Mouse (Mus musculus): ENCODE data around the gene Dnmt3c. TPM values are rescaled to one million over a fixed set of nuclear protein-coding genes. Genes with fewer than 3 reads are reported as not detected.
"Not testable (repeated sequence)": the region's sequence is repeated elsewhere in the genome, so short reads cannot be mapped to it uniquely, and the experiment has no call there.

Gene Dnmt3c
- polyA plus RNA-seq, 1 experiment = 0.07 TPM

DNA sequence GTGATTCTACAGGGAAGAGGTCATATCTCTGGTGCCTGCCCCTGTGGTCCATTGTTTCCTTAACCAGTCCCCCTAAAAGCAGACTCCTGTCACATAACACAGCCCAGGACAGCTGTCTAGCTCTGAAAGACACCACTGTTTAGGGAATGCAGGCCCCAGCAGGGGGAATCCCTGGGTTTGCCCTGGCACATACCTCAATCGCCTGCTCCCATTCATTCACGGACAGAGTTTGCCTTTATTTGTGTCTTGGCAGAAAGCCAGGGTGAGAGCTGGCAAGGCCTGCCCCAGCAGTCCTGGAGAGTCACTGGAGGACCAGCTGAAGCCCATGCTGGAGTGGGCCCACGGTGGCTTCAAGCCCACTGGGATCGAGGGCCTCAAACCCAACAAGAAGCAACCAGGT lies 16.8 kb downstream of the Dnmt3c start:
- H3K4me3 ChIP-seq (ENCODE audit: extremely low read depth, insufficient read depth, insufficient read length) = no peak overlapping the region
- DNase-seq (ENCODE audit: low read depth in 1 of 2, low spot score in 2 of 2) = no peak
- H3K4me1 ChIP-seq (ENCODE audit: control insufficient read depth, insufficient read depth, insufficient read length) = no peaks in the 10 kb centered on the region
- no peaks in the 10 kb centered on the region for H3K36me3 ChIP-seq (ENCODE audit: control insufficient read depth, insufficient read depth, low read length)
- H3K27me3 ChIP-seq (ENCODE audit: control insufficient read depth, insufficient read depth, low read length) = no peaks in the 10 kb centered on the region
- no peak overlapping the region for H3K27ac ChIP-seq (ENCODE audit: insufficient read depth, low read length)
- TF ChIP-seq CTCF (IDR thresholded peaks at IDR 0.05; ENCODE audit: extremely low read depth, insufficient read depth, insufficient read length, insufficient replicate concordance) = no peak
- TF ChIP-seq POLR2A (IDR thresholded peaks at IDR 0.05; ENCODE audit: low read depth, low read length) = no peak
- 73% methylated on average over 4 of the region's 4 CpGs for WGBS

DNA sequence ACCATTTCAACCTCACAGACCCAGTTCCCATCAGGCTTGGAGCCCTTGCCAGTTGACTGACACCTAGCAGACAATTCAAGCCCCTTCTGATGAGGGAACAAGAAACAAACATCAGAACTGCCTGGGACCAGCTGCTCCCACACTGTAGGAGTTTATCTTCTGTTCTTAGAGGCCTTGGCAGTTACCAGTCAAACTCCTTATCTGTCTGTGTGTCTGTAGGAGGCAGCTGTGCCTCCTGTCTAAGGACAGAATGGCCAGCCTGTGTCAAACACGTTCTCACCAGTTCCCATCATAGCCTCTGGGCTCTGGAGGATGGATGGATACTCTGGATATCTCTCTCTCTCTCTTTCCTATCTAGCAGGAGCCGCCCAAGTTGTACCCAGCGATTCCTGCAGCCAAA lies 21.4 kb downstream of the Dnmt3c start:
- H3K27me3 ChIP-seq (ENCODE audit: control insufficient read depth, insufficient read depth, low read length); H3K4me3 ChIP-seq (ENCODE audit: extremely low read depth, insufficient read depth, insufficient read length); H3K27ac ChIP-seq (ENCODE audit: insufficient read depth, low read length); H3K4me1 ChIP-seq (ENCODE audit: control insufficient read depth, insufficient read depth, insufficient read length); H3K36me3 ChIP-seq (ENCODE audit: control insufficient read depth, insufficient read depth, low read length); DNase-seq (ENCODE audit: low read depth in 1 of 2, low spot score in 2 of 2): not testable (repeated sequence)
- WGBS = 67% methylated on average over 3 of the region's 3 CpGs

DNA sequence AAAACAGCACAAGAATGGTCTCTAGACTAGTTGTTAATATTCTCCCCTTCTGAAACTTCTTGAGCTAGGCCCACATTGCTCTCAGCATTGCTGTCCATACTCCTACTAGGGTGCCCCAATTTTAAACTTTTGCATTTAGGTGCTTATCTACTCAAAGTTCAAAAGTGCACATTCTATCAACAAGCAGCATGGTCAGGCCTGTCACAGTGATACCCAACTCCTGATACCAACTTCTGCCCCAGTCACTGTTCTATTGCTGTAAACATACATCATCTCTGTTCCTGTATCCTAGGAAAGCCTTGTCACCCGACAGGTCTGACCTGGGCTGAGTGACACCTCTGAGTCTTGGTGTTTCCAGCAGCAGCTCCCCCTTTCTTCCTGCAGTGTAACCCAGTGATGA lies 26.6 kb downstream of the Dnmt3c start:
- no peak for DNase-seq (ENCODE audit: low read depth in 1 of 2, low spot score in 2 of 2)
- H3K4me1 ChIP-seq (ENCODE audit: control insufficient read depth, insufficient read depth, insufficient read length) = no peaks in the 10 kb centered on the region
- H3K36me3 ChIP-seq (ENCODE audit: control insufficient read depth, insufficient read depth, low read length) = no peaks in the 10 kb centered on the region
- no peak overlapping the region for H3K4me3 ChIP-seq (ENCODE audit: extremely low read depth, insufficient read depth, insufficient read length)
- no peaks in the 10 kb centered on the region for H3K27me3 ChIP-seq (ENCODE audit: control insufficient read depth, insufficient read depth, low read length)
- H3K27ac ChIP-seq (ENCODE audit: insufficient read depth, low read length) = no peak overlapping the region
- no peak for TF ChIP-seq CTCF (IDR thresholded peaks at IDR 0.05; ENCODE audit: extremely low read depth, insufficient read depth, insufficient read length, insufficient replicate concordance)
- no peak for TF ChIP-seq POLR2A (IDR thresholded peaks at IDR 0.05; ENCODE audit: low read depth, low read length)
- WGBS = 85% methylated on average over 1 of the region's 1 CpGs

DNA sequence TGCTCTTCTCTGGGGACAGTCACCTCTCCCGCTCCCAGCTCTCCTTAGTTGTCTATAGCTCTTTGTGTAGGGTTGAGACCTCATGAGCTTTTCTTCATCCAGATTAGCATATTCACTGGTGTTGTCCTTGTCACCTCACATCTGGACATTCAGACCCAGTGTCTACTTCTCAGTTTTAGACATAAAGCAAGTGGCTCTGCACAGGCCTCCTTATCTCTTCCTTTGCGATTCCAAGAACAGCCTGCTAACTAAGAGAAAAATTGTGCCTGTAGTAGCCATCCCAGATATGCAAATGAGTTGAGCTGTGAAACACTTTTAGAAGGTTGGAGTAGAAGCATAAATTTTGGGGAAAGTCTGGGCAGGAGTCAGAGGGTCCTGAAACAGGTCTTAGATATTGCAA lies 28.0 kb downstream of the Dnmt3c start:
- no peaks in the 10 kb centered on the region for H3K36me3 ChIP-seq (ENCODE audit: control insufficient read depth, insufficient read depth, low read length)
- WGBS = 87% methylated on average over 2 of the region's 2 CpGs
- DNase-seq (ENCODE audit: low read depth in 1 of 2, low spot score in 2 of 2) = no peak
- H3K4me1 ChIP-seq (ENCODE audit: control insufficient read depth, insufficient read depth, insufficient read length) = no peaks in the 10 kb centered on the region
- no peaks in the 10 kb centered on the region for H3K27me3 ChIP-seq (ENCODE audit: control insufficient read depth, insufficient read depth, low read length)
- no peak overlapping the region for H3K27ac ChIP-seq (ENCODE audit: insufficient read depth, low read length)
- TF ChIP-seq CTCF (IDR thresholded peaks at IDR 0.05; ENCODE audit: extremely low read depth, insufficient read depth, insufficient read length, insufficient replicate concordance) (no peak), POLR2A (IDR thresholded peaks at IDR 0.05; ENCODE audit: low read depth, low read length) (no peak)
- H3K4me3 ChIP-seq (ENCODE audit: extremely low read depth, insufficient read depth, insufficient read length) = no peak overlapping the region

DNA sequence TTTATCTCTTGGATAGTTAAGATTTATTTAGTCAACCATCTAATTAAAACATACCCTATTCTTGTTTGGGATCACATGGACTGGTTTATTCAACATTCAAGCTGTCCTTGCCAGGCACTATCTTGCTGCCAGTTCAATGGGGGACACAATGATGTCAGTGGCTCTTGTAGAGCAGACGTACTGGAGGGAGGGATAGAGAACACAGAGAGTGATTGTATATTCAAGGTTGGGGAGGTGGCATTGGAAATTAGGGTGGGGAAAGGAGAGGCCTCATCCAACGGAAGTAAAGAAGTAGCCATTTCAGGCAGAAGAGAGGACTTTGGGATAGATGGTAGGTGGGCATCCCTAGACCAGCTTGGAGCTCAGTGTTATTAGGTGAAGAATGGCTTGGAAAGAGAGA lies 28.4 kb downstream of the Dnmt3c start:
- H3K4me3 ChIP-seq (ENCODE audit: extremely low read depth, insufficient read depth, insufficient read length) = no peak overlapping the region
- H3K27me3 ChIP-seq (ENCODE audit: control insufficient read depth, insufficient read depth, low read length) = no peaks in the 10 kb centered on the region
- H3K4me1 ChIP-seq (ENCODE audit: control insufficient read depth, insufficient read depth, insufficient read length) = no peaks in the 10 kb centered on the region
- no peak overlapping the region for H3K27ac ChIP-seq (ENCODE audit: insufficient read depth, low read length)
- no peak for DNase-seq (ENCODE audit: low read depth in 1 of 2, low spot score in 2 of 2)
- H3K36me3 ChIP-seq (ENCODE audit: control insufficient read depth, insufficient read depth, low read length) = no peaks in the 10 kb centered on the region
- TF ChIP-seq CTCF (IDR thresholded peaks at IDR 0.05; ENCODE audit: extremely low read depth, insufficient read depth, insufficient read length, insufficient replicate concordance) = no peak
- no peak for TF ChIP-seq POLR2A (IDR thresholded peaks at IDR 0.05; ENCODE audit: low read depth, low read length)
- WGBS = 93% methylated on average over 2 of the region's 2 CpGs

DNA sequence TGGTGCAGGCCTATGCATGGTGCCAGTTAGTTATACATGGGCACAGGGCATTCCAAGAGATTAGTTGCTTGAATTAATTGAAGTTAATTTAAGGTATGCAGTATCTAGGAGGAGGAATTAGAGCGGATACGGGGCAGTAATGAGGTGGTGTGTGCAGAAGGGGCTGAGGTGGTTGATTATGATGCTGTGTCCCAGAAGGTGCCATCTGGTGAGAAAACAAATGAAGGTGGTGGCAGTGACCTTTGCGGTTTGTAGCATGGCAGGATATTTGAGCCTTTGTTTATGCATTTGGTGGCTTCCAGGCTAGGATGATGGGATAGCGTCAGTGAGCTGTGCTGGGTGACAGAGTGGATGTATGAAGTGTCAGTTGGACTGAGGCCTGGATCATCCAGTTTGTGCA lies 28.8 kb downstream of the Dnmt3c start:
- Histone ChIP-seq H3K4me1 (ENCODE audit: control insufficient read depth, insufficient read depth, insufficient read length) (no peaks in the 10 kb centered on the region), H3K27me3 (ENCODE audit: control insufficient read depth, insufficient read depth, low read length) (no peaks in the 10 kb centered on the region), H3K36me3 (ENCODE audit: control insufficient read depth, insufficient read depth, low read length) (no peaks in the 10 kb centered on the region), H3K27ac (ENCODE audit: insufficient read depth, low read length) (no peak overlapping the region), H3K4me3 (ENCODE audit: extremely low read depth, insufficient read depth, insufficient read length) (no peak overlapping the region)
- 97% methylated on average over 4 of the region's 4 CpGs for WGBS
- no peak for TF ChIP-seq POLR2A (IDR thresholded peaks at IDR 0.05; ENCODE audit: low read depth, low read length)
- no peak for TF ChIP-seq CTCF (IDR thresholded peaks at IDR 0.05; ENCODE audit: extremely low read depth, insufficient read depth, insufficient read length, insufficient replicate concordance)
- no peak for DNase-seq (ENCODE audit: low read depth in 1 of 2, low spot score in 2 of 2)

DNA sequence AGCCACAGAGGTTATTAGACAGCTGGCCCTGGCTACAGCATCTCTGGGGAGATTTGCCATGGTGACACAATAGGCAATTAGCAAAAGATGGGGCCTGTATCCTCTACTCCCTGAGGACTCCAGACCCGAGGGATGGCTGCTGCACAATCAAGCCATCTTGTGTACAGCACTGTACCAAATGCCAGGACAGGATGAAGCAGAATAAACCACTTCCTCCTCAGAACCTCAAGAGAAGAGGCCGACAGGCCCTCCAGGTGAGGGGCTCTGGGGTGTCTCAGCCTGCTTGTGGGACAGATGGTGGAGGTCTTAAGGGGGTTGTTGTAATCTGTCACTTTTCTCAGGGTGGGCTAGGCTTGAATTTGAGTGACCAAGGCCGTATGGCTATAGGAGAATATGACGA lies 37.6 kb downstream of the Dnmt3c start:
- H3K36me3 ChIP-seq (ENCODE audit: control insufficient read depth, insufficient read depth, low read length) = no peaks in the 10 kb centered on the region
- no peak overlapping the region for H3K4me3 ChIP-seq (ENCODE audit: extremely low read depth, insufficient read depth, insufficient read length)
- H3K4me1 ChIP-seq (ENCODE audit: control insufficient read depth, insufficient read depth, insufficient read length) = no peaks in the 10 kb centered on the region
- TF ChIP-seq POLR2A (IDR thresholded peaks at IDR 0.05; ENCODE audit: low read depth, low read length) (no peak), CTCF (IDR thresholded peaks at IDR 0.05; ENCODE audit: extremely low read depth, insufficient read depth, insufficient read length, insufficient replicate concordance) (no peak)
- DNase-seq (ENCODE audit: low read depth in 1 of 2, low spot score in 2 of 2) = no peak
- 39% methylated on average over 4 of the region's 4 CpGs for WGBS
- H3K27ac ChIP-seq (ENCODE audit: insufficient read depth, low read length) = no peak overlapping the region
- no peaks in the 10 kb centered on the region for H3K27me3 ChIP-seq (ENCODE audit: control insufficient read depth, insufficient read depth, low read length)

Data from spleen, adult 2 months (tissue).